Mouse (Mus musculus) megakaryocyte, embryonic 14.5 days (primary cell): ENCODE measurements around the gene Usp47.

Experiments used
- FLI1 ChIP-seq: IDR thresholded peaks from 2 replicates; pipeline ENCODE4 v1.6.1; 2012; ENCODE audit warnings: low read length, inconsistent platforms, mixed read lengths
- GATA1 ChIP-seq: IDR thresholded peaks from 3 replicates; pipeline ENCODE4 v1.6.1; 2012; ENCODE audit warnings: mixed read lengths, low read length, inconsistent platforms, borderline replicate concordance

DNA sequence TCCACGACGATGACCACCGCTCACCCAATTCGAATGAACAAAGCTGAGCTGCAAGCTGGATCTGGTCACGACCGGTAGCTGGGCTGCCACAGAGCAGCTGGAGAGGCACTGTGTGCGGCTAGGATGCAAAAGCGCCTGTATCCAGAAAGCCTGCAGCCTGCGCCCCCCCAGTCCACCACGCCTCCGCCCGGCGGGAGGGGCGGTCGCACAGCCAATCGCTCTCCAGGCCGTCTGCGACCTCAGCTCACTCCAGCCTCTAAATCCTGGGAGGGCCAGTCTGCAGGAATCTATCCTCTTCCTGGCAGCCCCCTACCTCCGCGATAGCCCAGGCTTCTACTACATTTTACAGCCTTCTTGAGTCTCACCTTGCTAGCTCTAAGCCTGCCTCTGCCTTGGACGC, 135.6 kb downstream of the Usp47 start, which contains the start of gene Dkk3:
- TF ChIP-seq GATA1: no peak
- no peak for TF ChIP-seq FLI1
